Mouse (Mus musculus) heart, adult 9 months (tissue): Measurements from ENCODE around the gene Btbd3.

Source experiments
- DNase-seq, 2 experiments: peaks; one replicate each; pipeline ENCODE4 v3.0.0; 2022; ENCODE audit warnings: low spot score in 2 of 2

The Btbd3 gene

DNA sequence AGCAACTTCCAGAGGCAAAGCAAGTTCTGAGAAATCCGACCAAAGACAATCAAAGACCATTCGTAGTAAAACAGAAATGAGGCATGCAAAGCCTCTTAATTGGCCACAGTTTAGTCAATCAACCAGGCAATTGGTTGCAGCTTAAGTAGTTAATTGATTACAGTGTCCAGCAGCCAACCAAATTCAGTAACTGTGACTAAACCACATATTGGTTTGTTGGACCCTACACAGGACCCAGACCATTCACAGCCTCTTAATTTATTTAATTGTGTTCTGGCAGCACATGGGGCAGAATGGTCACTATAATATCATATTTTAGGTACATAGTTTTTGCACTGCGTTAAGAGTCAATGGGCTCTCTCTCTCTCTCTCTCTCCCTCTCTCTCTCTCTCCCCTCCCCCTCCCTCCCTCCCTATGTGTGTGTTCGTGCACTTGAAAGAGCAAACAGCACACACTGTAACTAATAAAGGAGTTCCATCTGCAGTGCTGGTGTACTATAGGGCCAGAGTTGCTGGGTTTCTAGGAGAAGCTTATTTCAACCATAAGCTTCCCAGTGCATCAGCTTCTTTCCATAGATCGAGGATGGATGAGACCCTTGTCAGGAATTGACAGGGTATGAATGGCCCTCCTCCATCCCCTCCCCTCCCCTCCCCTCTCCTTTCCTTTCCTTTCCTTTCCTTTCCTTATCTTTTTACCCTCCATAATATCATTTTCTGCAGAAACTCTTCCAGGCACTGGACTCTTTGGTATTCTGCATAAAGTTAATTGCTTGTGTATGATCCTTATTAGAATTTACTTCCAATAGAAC lies 275.0 kb downstream of the Btbd3 start:
- no peak for DNase-seq

DNA sequence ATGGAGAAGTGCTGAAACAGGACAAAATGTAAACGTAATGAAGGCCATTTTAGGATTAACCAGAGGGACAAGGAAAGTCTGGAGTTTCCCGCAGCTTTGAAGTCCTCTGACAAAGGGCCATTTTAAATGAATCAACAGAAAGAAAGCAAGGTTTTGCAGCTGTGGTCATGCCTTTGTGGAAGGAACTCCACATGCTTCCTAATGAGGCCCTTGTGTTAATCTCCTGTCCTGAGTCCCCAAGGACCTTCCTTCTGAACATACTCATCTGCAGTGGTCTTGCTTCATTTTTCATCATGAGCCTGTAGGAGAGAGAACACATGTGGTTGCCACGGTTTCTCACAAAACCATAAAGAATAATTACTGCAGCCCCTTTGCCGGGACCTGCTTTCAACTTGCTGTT lies 275.6 kb downstream of the Btbd3 start:
- DNase-seq, result no peak

DNA sequence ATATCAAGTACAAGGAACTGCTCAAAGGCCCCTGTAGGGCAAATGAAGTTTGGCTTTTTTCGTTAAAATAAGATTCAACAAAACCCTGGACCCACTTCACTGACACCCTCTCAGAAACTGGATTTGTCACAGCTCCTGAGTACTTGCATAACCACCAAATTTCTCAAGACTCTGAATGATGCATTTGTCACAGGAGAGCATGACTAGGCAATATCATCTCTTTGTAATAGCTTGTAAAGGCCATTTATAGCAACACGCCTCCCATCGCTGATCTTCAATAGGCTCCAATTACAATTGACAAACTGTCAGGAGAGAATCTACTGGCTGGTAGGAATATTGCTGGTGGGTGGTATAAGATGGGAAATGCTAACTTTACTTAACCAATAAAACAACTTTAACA lies 283.3 kb downstream of the Btbd3 start:
- no peak for DNase-seq

DNA sequence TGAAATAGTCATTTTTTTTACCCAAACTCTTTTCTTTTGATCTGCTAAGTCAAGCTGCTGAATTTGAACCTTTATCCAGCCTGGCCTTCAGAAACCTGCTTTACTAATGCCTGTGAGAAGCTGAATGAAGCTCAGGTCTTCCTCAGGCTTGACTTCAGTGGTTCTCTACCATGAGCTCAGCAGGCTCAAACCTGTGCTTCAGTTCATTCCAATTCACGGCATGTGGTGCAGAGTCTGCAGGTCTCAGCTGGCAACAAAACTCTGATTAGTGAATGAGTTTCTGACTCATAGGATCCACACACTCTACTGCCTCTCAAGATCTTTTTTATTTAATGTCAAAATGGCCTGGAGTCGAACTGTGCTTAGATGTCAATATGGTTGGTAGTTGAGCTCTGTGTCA lies 292.6 kb downstream of the Btbd3 start:
- no peak for DNase-seq

DNA sequence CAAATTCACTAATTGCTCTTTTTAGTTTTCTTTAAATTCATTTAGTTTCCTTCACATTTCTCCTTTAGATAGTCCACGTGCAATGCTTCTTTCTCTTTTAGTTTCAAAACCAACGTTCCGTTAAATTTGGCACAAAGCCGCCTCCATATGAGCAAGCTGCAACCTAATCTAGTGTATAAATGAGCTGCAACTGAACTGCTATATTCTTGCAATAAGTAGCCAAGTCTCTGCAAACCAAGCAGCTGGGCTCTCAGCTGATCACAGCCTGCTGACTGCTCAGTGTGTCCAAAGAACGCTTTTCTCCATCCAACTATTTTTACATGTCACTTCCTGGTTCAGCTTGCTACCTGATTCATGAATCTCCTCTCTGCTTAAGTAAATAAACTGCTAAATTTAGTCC lies 295.2 kb downstream of the Btbd3 start:
- DNase-seq, result no peak

DNA sequence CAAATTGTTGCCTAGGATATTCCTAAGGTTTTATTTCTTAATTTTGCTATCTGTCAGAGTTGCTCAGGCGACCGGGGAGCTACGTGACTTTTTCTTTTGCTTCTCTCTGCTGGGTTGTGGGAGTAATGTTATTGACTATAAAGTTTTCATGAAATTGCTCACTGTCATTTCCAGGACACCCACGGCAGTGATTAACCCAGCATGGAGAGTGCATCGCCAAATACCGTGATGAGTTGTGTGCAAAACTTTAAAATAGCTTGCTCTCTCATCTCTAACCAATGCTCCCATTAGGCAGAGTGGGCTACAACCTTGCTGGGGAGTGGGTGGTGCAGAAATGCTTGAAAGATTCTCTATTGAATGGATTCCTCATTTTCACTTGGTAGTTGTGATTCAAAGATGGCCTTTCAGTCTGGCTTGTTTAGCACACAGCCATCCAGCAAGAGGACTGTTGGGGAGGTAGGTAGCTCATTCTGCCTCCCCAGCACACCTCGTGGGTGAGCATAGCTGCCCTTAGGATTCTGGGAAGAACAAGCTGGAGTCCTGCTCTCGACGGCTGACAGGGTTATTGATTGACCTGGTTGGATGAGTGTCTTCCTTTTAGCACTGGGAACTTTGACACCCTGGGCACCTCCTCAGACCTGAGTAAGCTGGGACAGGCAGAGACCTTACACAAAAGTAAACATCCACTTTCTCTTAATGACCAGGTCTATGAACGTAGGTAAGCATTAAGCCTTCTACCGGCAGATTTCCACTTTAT lies 298.9 kb downstream of the Btbd3 start:
- no peak for DNase-seq

DNA sequence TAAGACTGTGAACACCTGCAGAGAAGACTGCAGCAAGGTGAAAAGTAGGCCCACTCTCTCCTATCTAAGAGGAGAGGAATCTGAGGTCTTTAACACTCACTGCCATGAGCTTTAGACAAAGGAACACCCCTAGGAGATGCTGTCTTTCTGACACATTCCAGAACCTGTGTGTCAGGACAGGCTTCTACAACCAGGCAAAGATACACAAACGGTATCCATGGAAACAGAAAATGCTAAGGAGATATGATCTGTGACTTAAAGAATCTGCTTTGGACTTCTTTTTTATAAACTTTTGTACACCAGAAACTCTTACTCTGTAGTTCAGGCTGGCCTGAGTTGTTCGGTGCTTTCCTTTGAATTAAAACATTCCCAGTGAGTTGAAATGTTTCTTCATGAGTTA lies 329.6 kb downstream of the Btbd3 start:
- DNase-seq, result no peak

DNA sequence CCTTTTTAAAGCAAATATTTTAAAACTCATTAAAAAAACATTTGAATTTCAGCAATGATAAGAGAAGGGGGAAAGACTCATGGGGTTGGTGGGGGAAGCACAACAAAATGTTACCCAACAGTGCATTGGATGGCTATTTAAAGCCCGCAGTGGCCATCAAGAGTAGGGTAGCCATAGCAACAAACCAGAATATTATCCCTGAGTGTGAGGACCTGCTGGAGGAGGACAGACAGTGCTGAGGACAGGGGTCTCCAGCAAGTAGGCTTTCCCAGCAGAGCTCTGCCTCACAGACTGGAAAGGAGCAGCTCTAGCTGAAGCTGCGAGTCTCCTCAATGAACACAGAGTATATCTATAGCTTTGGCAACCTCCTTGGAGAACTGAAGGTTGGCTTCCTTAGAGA lies 331.0 kb downstream of the Btbd3 start:
- DNase-seq, result no peak

DNA sequence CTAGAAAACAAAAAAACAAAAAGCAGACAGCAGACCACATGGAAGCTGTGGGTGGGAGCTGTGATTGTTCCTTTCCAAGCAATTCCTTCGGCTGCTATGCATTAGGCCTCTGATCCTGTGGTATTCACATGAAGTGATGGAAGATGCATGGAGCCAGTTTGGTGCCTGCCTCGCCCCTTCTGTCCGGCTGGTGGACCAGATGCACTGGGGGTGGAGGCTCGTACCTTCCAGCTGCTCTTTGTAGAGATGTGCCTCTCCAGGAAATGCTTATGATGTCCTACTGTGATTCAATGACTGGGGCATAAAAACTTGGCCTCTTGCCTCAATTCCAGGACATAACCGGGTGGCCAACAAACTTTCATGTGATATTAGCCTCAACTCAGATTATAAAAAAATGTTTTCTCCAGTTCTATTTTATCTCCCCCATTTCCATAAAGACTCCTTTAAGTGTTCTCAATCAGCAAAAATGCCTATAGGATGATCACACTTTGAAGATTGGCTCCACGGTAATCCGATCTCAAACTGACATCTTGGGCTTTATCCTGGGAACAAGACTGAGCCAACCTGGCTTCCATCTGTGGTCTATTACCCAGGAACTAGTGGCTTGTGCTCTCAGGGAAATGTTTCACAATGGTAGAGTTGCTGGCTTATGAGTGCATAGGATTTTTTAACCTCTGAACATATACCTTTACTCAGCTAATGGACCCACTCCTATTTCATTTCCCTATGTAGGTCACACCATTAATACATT lies 331.6 kb downstream of the Btbd3 start:
- no peak for DNase-seq

DNA sequence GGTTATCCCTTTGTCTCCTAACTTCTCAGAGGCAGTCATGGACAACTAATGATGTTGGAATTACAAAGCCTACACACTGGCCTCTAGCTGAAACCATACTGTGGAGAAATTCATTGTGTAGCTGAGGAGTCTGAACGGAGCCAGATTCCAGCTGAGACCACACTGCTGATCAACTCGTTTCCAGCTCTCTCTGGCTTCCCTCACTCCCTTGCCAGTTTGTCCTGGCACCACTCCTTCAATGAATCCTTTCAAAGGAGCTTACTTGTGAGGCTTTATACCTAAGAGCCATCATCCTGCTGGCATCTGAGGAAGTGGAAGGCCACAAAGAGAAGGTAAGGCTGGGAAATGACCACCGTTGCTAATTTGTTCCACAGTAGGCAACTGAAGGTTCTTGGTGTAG lies 332.7 kb downstream of the Btbd3 start:
- DNase-seq, result no peak

DNA sequence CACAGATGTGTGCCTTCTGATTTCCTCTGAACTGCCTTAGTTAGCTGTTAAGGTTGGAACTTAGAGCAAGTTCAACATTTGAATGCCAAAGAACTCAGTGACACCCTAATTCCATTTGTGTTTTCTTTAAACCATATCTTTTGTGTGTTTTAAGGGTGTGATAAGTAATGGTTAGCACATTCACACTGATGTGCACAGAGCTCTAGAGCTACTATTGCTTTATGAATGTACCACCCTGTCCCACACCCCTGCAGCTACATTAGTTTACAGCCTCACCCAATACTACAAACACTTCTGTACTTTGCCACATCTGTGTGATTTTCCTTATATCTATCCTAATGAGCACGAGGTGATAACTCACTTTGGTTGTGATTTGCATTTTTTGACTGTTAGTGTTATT lies 333.9 kb downstream of the Btbd3 start:
- DNase-seq, result no peak

DNA sequence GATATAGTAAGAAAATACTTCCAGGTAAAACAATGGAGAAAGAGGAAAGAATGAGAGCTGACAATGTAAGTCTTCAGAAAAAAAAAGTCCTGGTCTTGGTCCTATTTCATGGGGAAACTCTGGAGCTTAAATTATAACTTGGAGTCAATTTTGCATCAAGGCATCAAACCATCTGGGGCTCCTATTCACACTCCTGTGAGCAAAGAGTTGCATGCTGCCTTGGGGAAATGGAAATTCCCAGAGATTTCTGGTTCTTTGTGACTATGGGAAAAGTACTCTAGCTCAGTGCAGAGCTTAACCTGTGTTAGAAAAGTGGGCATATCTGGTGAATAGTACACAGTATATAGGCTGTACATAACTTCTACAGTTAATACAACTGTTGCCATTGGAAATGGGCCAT lies 356.0 kb downstream of the Btbd3 start:
- DNase-seq, result no peak

DNA sequence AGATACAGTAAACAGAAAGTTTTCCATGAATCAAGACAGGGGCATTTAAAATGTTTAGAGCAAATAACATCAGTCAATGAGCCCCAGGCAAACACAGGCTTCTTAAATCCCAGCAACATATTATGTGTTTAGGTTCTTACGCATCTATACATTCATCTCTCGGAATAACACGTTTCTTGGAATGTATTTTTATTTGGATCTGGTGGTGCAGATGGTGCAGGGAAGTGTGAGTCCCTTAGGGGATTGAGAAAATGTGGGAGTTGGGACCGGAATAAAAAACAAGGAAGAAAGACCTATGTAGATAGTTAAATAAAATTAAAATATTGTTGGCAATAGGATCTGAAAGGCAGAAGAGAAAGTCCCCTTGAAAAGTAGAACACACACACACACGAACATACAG lies 361.1 kb downstream of the Btbd3 start:
- no peak for DNase-seq
